Mouse (Mus musculus) stomach, postnatal 0 days (tissue): ENCODE results near the gene Fgd5.

Experiments used
- CTCF ChIP-seq: IDR thresholded peaks from 2 replicates; pipeline ENCODE4 v1.5.1; 2016; ENCODE audit warnings: antibody characterized with exemption, low read depth, mild to moderate bottlenecking, moderate library complexity
- EP300 ChIP-seq: optimal IDR thresholded peaks from 2 replicates; pipeline ENCODE3; 2016; ENCODE audit warnings: antibody characterized with exemption

GRCm38 (mm10) chr6:92064101-92064500, 85.4 kb downstream of the Fgd5 start:
- TF ChIP-seq CTCF (no peak), EP300 (no peak)
